Mouse (Mus musculus): ENCODE measurements around the gene Mapk8ip2.

DNA sequence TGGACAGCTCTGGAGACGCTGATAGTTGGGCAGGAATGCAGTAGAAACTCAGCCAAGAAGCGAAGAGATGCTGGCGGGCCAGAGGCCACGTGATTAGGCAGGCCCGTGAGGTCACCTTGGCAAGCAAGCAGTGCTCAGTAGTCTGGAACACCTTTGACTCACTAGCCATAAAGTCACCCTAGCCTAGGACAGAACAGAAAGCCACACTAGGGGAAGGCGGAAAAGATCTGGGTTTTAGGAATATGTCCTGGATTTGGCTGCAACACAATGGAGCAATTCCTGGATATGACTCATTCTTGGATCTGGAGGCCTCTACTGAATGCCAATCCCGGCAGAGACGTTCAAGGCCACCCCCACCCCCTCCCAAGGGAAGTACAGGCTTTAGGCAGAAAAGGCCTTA is 26.9 kb downstream of the Mapk8ip2 start:
- TF ChIP-seq CTCF (IDR thresholded peaks at IDR 0.05; ENCODE audit: control insufficient read depth, insufficient read depth, insufficient read length) (no peak), FOSL1 (IDR thresholded peaks at IDR 0.05; ENCODE audit: insufficient read depth, low read length, poor library complexity, severe bottlenecking) (peak; percentile 34), MAX (IDR thresholded peaks at IDR 0.05) (peak; percentile 93), MYOG (IDR thresholded peaks at IDR 0.05; ENCODE audit: control insufficient read depth, extremely low read depth, insufficient read length) (no peak), CEBPB (IDR thresholded peaks at IDR 0.05; ENCODE audit: low read depth) (peak; percentile 78), USF1 (IDR thresholded peaks at IDR 0.05; ENCODE audit: low read depth) (peak; percentile 97), MYOD1 (IDR thresholded peaks at IDR 0.05; ENCODE audit: control insufficient read depth, insufficient read length, low read depth) (no peak)

Measured in C2C12 (cell line).